ENCODE assay signal across 23 mouse cellular contexts in genomic region chr5:18434245-18434644, GRCm38 (mm10).
"Had no signal": no experiment of that assay in that cellular context is flagged by ENCODE, and none has a peak within 500 bp of the region (broad histone marks: within the 10 kb centered on the region; RNA-seq: fewer than 3 reads in every experiment).

No protein-coding gene starts in this region.

- H3K27me3 ChIP-seq: heart, embryonic 13.5 days; heart, embryonic 15.5 days; hindbrain, embryonic 13.5 days; hindbrain, embryonic 15.5 days; limb, embryonic 13.5 days; limb, embryonic 15.5 days; liver, embryonic 12.5 days had no signal

- ATAC-seq: forebrain, postnatal 0 days; hindbrain, postnatal 0 days; liver, embryonic 12.5 days had no signal

- H3K4me1 ChIP-seq: hindbrain, embryonic 15.5 days; limb, embryonic 13.5 days; limb, embryonic 15.5 days; liver, embryonic 12.5 days had no signal

- H3K9me3 ChIP-seq: heart, embryonic 13.5 days; heart, embryonic 15.5 days; hindbrain, embryonic 13.5 days; hindbrain, embryonic 15.5 days; limb, embryonic 13.5 days; limb, embryonic 15.5 days; liver, embryonic 12.5 days had no signal

- DNase-seq: forebrain, postnatal 0 days; gastrocnemius, postnatal 14 days; gastrocnemius, postnatal 36 days; heart, adult 11 months; heart, adult 2 months; heart, postnatal 14 days; heart, postnatal 36 days; kidney, adult 11 months; kidney, adult 8-10 months; kidney, postnatal 25 days; layer of hippocampus, adult 9-11 months; layer of hippocampus, postnatal 36 days; left cerebral cortex, postnatal 4 days had no signal

- H3K4me3 ChIP-seq: heart, adult 2 months; heart, embryonic 13.5 days; heart, embryonic 15.5 days; hindbrain, embryonic 13.5 days; hindbrain, embryonic 15.5 days; limb, embryonic 13.5 days; limb, embryonic 15.5 days; liver, embryonic 12.5 days had no signal

- H3K27ac ChIP-seq: heart, adult 2 months; heart, embryonic 13.5 days; heart, embryonic 15.5 days; hindbrain, embryonic 13.5 days; hindbrain, embryonic 15.5 days; hindbrain, postnatal 0 days; limb, embryonic 13.5 days; limb, embryonic 15.5 days; liver, embryonic 12.5 days; liver, embryonic 14.5 days had no signal

- H3K36me3 ChIP-seq: heart, embryonic 13.5 days; heart, embryonic 15.5 days; hindbrain, embryonic 13.5 days; hindbrain, embryonic 15.5 days; limb, embryonic 13.5 days; limb, embryonic 15.5 days; liver, embryonic 12.5 days had no signal

- H3K4me2 ChIP-seq: heart, embryonic 11.5 days; heart, embryonic 13.5 days; heart, embryonic 15.5 days; hindbrain, embryonic 13.5 days; hindbrain, embryonic 15.5 days; limb, embryonic 13.5 days; limb, embryonic 15.5 days; liver, embryonic 12.5 days had no signal

- H3K9ac ChIP-seq: forebrain, postnatal 0 days; heart, embryonic 13.5 days; heart, embryonic 15.5 days; hindbrain, embryonic 13.5 days; hindbrain, embryonic 15.5 days; limb, embryonic 13.5 days; limb, embryonic 15.5 days; liver, embryonic 12.5 days; liver, embryonic 14.5 days had no signal
